Mouse (Mus musculus): Measurements from ENCODE around the gene Pbx1.

DNA sequence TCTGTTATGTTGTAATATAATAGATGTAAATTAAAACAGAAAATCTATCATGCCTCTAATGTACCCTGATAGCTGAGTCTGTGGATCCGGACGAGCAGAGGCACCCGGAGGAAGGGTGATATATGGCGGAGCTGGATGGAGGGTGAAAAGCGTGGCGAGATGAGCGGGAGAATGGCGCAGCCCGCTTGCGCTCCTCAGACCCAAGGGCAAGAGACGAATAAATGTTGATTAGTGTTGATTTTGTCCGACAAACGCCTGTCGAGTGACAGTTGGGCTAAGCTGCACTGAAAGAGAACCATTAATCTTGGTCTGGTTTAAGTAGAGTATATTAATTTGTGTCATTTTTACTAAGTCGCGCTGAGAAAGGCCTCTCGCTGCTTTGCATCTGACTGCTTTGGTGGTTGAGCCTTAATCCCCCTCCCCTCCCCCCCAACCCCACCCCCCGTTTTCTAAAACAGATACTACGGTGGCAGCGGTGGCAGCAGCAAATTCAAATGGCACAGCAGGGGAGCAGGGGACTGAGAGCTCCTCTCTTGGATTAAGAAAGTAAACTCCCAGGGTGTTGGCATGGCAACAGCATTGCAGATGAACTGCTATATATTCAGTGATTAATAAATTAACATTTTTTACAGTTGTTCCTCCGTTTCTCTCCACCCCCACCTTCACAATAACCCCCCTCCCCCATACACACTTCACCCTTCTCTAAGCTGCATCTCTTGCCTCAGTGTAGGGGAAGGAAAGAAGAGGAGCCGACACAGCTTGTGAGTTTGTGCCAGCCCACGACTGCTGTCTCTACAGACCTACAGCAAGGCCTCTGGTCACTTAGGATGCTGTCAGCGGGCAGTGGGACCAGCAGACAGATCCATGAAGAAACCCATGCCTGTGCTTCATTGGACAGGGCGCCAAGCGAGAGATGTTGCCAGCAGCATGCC is 74.1 kb downstream of the Pbx1 start:
- TF ChIP-seq POLR2A (IDR thresholded peaks at IDR 0.05; ENCODE audit: extremely low read depth, insufficient read depth, low read length) (no peak), CTCF (IDR thresholded peaks at IDR 0.05; ENCODE audit: low read depth, low read length) (no peak)
